Mouse (Mus musculus) forebrain, embryonic 14.5 days (tissue): ENCODE results near the gene Arfgef2. TPM values are rescaled to one million over a fixed set of nuclear protein-coding genes. Genes with fewer than 3 reads are reported as not detected.
A peak's percentile ranks its signal among the peaks of the same experiment; 100 is the strongest.

Experiments
- ATAC-seq: fragments of 200-750 bp; cut with Nextera tagmentation; 2 replicates; pipeline ENCODE4 v1.8.0; 2017; ENCODE audit warnings: mild to moderate bottlenecking, moderate library complexity
- DNase-seq: peaks from one replicate; pipeline ENCODE4 v3.0.0-alpha.2; 2015; ENCODE audit warnings: low spot score
- H3K27ac ChIP-seq: fragments of 300-500 bp; sonication (generic); 2 replicates; pipeline ENCODE4 v1.5.1; 2014; ENCODE audit warnings: low read depth, mild to moderate bottlenecking, control low read depth, low read length, moderate library complexity
- H3K27me3 ChIP-seq: fragments of 300-500 bp; sonication (generic); replicated peaks from 2 replicates; pipeline ENCODE4 v1.6.1; 2014; ENCODE audit warnings: low read length, control low read depth, mixed read lengths; ENCODE audit not compliant: control insufficient read depth, insufficient read depth
- H3K36me3 ChIP-seq: fragments of 300-500 bp; sonication (generic); 2 replicates; pipeline ENCODE4 v1.6.1; 2014; ENCODE audit warnings: low read length, control low read depth; ENCODE audit not compliant: control insufficient read depth, insufficient read depth
- H3K4me1 ChIP-seq: fragments of 300-500 bp; sonication (generic); 2 replicates; pipeline ENCODE4 v1.6.1; 2014; ENCODE audit warnings: antibody characterized with exemption, low read length, control low read depth; ENCODE audit not compliant: control insufficient read depth, insufficient read depth
- H3K4me2 ChIP-seq: fragments of 300-500 bp; sonication (generic); 2 replicates; pipeline ENCODE4 v1.6.1; 2014; ENCODE audit warnings: mild to moderate bottlenecking, control low read depth, low read length
- H3K4me3 ChIP-seq: fragments of 300-500 bp; sonication (generic); 2 replicates; pipeline ENCODE4 v1.5.1; 2014; ENCODE audit warnings: low read depth, low read length, control low read depth
- H3K9ac ChIP-seq: fragments of 300-500 bp; sonication (generic); 2 replicates; pipeline ENCODE4 v1.6.1; 2014; ENCODE audit warnings: mild to moderate bottlenecking, low read length, control low read depth, moderate library complexity
- H3K9me3 ChIP-seq: fragments of 300-500 bp; sonication (generic); replicated peaks from 2 replicates; pipeline ENCODE4 v1.6.1; 2016; ENCODE audit warnings: low read length, control low read depth, mixed read lengths; ENCODE audit not compliant: control insufficient read depth
- WGBS: fragments of 180-500 bp; shearing (Covaris S2); extraction: QIAGEN DNeasy Blood & Tissue Kit; methylation state at CpG from one replicate; pipeline ENCODE4 v1.1.7; 2014; 5-methylcytosine and 5-hydroxymethylcytosine counted together
- polyA plus RNA-seq: library from polyadenylated mRNA; unstranded; fragments of >200 nt; fragmentation: Nextera tagmentation; extraction: Ambion mirVana; gene quantifications from 2 replicates; pipeline ENCODE4 v1.2.1, GENCODE M21; 2014

Gene Arfgef2
- polyA plus RNA-seq, 1 experiment from 2014 or later = 2.6 TPM

GRCm38 (mm10) chr2:166859214-166859613, 53.8 kb downstream of the Arfgef2 start:
- no peak for DNase-seq
- peaks cover 48% of the 10 kb centered on the region for H3K36me3 ChIP-seq
- H3K9ac ChIP-seq = no peak overlapping the region
- no peaks in the 10 kb centered on the region for H3K4me1 ChIP-seq
- no peak for ATAC-seq
- no peak overlapping the region for H3K4me2 ChIP-seq
- H3K9me3 ChIP-seq = no peaks in the 10 kb centered on the region
- H3K27ac ChIP-seq = no peak overlapping the region
- H3K27me3 ChIP-seq = no peaks in the 10 kb centered on the region
- 91% methylated on average over 7 of the region's 7 CpGs for WGBS
- H3K4me3 ChIP-seq = no peak overlapping the region

- DNase-seq = no peak
- no peaks in the 10 kb centered on the region for H3K9me3 ChIP-seq
- H3K4me2 ChIP-seq = no peak overlapping the region
- H3K27ac ChIP-seq = no peak overlapping the region
- H3K9ac ChIP-seq = no peak overlapping the region
- H3K27me3 ChIP-seq = no peaks in the 10 kb centered on the region
- no peak overlapping the region for H3K4me3 ChIP-seq
- H3K36me3 ChIP-seq = peaks cover 54% of the 10 kb centered on the region
- H3K4me1 ChIP-seq = no peaks in the 10 kb centered on the region
- WGBS = 78% methylated on average over 3 of the region's 3 CpGs
- no peak for ATAC-seq
Observed at GRCm38 (mm10) chr2:166862505-166862904, 57.1 kb downstream of the Arfgef2 start.

- no peak overlapping the region for H3K4me2 ChIP-seq
- peaks cover 55% of the 10 kb centered on the region for H3K36me3 ChIP-seq
- ATAC-seq (no peak), DNase-seq (no peak)
- H3K27me3 ChIP-seq = no peaks in the 10 kb centered on the region
- WGBS = 91% methylated on average over 10 of the region's 10 CpGs
- no peak overlapping the region for H3K4me3 ChIP-seq
- no peaks in the 10 kb centered on the region for H3K4me1 ChIP-seq
- no peak overlapping the region for H3K27ac ChIP-seq
- H3K9me3 ChIP-seq = no peaks in the 10 kb centered on the region
- H3K9ac ChIP-seq = no peak overlapping the region
Observed at GRCm38 (mm10) chr2:166865476-166865875, 60.1 kb downstream of the Arfgef2 start.

- no peaks in the 10 kb centered on the region for H3K4me1 ChIP-seq
- no peak overlapping the region for H3K4me2 ChIP-seq
- no peak overlapping the region for H3K27ac ChIP-seq
- no peaks in the 10 kb centered on the region for H3K9me3 ChIP-seq
- no peak for ATAC-seq
- no peak overlapping the region for H3K9ac ChIP-seq
- DNase-seq = no peak
- H3K36me3 ChIP-seq = peaks cover 58% of the 10 kb centered on the region
- no peak overlapping the region for H3K4me3 ChIP-seq
- WGBS = 91% methylated on average over 20 of the region's 20 CpGs
- no peaks in the 10 kb centered on the region for H3K27me3 ChIP-seq
Observed at GRCm38 (mm10) chr2:166870271-166870865, 65.0 kb downstream of the Arfgef2 start.

GRCm38 (mm10) chr2:166870899-166871298, 65.5 kb downstream of the Arfgef2 start:
- DNase-seq (no peak), ATAC-seq (no peak)
- Histone ChIP-seq H3K27ac (no peak overlapping the region), H3K36me3 (peaks cover 54% of the 10 kb centered on the region), H3K4me2 (no peak overlapping the region), H3K9me3 (no peaks in the 10 kb centered on the region), H3K27me3 (no peaks in the 10 kb centered on the region), H3K4me1 (no peaks in the 10 kb centered on the region), H3K9ac (no peak overlapping the region), H3K4me3 (no peak overlapping the region)
- 92% methylated on average over 10 of the region's 10 CpGs for WGBS

- H3K4me2 ChIP-seq = no peak overlapping the region
- no peaks in the 10 kb centered on the region for H3K9me3 ChIP-seq
- H3K9ac ChIP-seq = no peak overlapping the region
- peaks cover 35% of the 10 kb centered on the region for H3K36me3 ChIP-seq
- DNase-seq = no peak
- H3K4me1 ChIP-seq = no peaks in the 10 kb centered on the region
- H3K4me3 ChIP-seq = no peak overlapping the region
- H3K27me3 ChIP-seq = no peaks in the 10 kb centered on the region
- WGBS = 77% methylated on average over 10 of the region's 10 CpGs
- no peak for ATAC-seq
- no peak overlapping the region for H3K27ac ChIP-seq
Observed at GRCm38 (mm10) chr2:166874675-166875280, 69.4 kb downstream of the Arfgef2 start.

- H3K36me3 ChIP-seq = peaks cover 32% of the 10 kb centered on the region
- H3K4me3 ChIP-seq = no peak overlapping the region
- no peaks in the 10 kb centered on the region for H3K4me1 ChIP-seq
- no peak overlapping the region for H3K27ac ChIP-seq
- DNase-seq (no peak), ATAC-seq (no peak)
- no peak overlapping the region for H3K4me2 ChIP-seq
- 95% methylated on average over 6 of the region's 6 CpGs for WGBS
- no peaks in the 10 kb centered on the region for H3K27me3 ChIP-seq
- no peak overlapping the region for H3K9ac ChIP-seq
- no peaks in the 10 kb centered on the region for H3K9me3 ChIP-seq
Observed at GRCm38 (mm10) chr2:166875561-166875960, 70.2 kb downstream of the Arfgef2 start.

- H3K4me3 ChIP-seq = no peak overlapping the region
- no peaks in the 10 kb centered on the region for H3K27me3 ChIP-seq
- ATAC-seq = no peak
- H3K27ac ChIP-seq = no peak overlapping the region
- H3K36me3 ChIP-seq = peaks cover 25% of the 10 kb centered on the region
- H3K4me2 ChIP-seq = no peak overlapping the region
- no peaks in the 10 kb centered on the region for H3K4me1 ChIP-seq
- H3K9me3 ChIP-seq = no peaks in the 10 kb centered on the region
- DNase-seq = no peak
- no peak overlapping the region for H3K9ac ChIP-seq
- 81% methylated on average over 10 of the region's 10 CpGs for WGBS
Observed at GRCm38 (mm10) chr2:166876331-166876730, 70.9 kb downstream of the Arfgef2 start.

GRCm38 (mm10) chr2:166885066-166885465, 79.7 kb downstream of the Arfgef2 start:
- DNase-seq (peak; percentile 33), ATAC-seq (no peak)
- Histone ChIP-seq H3K36me3 (peaks cover 4% of the 10 kb centered on the region; the same call in 1 of the 2 replicates), H3K9ac (no peak overlapping the region), H3K4me2 (no peak overlapping the region), H3K27me3 (no peaks in the 10 kb centered on the region), H3K27ac (no peak overlapping the region), H3K4me3 (no peak overlapping the region), H3K9me3 (no peaks in the 10 kb centered on the region), H3K4me1 (no peaks in the 10 kb centered on the region)
- 70% methylated on average over 7 of the region's 7 CpGs for WGBS
